Mouse (Mus musculus) midbrain, postnatal 0 days (tissue): ENCODE results near the gene Fat3. TPM values are rescaled to one million over a fixed set of nuclear protein-coding genes. Genes with fewer than 3 reads are reported as not detected.

Source experiments
- ATAC-seq: fragments of 200-750 bp; cut with Nextera tagmentation; 2 replicates; pipeline ENCODE4 v1.8.0; 2017; ENCODE audit warnings: moderate number of reproducible peaks, mild to moderate bottlenecking, moderate TSS enrichment, moderate library complexity; ENCODE audit not compliant: low FRiP score
- DNase-seq: peaks from one replicate; pipeline ENCODE4 v3.0.0-alpha.2; 2015; ENCODE audit warnings: low spot score
- H3K27ac ChIP-seq: fragments of 300-500 bp; sonication (generic); 2 replicates; pipeline ENCODE4 v1.5.1; 2014; ENCODE audit warnings: low read depth, mild to moderate bottlenecking, low read length, mixed read lengths
- H3K27me3 ChIP-seq: fragments of 300-500 bp; sonication (generic); 2 replicates; pipeline ENCODE4 v1.6.1; 2014; ENCODE audit warnings: low read length, control low read depth, mixed read lengths; ENCODE audit not compliant: insufficient read depth
- H3K36me3 ChIP-seq: fragments of 300-500 bp; sonication (generic); 2 replicates; pipeline ENCODE4 v1.6.1; 2014; ENCODE audit warnings: low read length, control low read depth, mixed read lengths; ENCODE audit not compliant: insufficient read depth
- H3K4me1 ChIP-seq: fragments of 300-500 bp; sonication (generic); 2 replicates; pipeline ENCODE4 v1.6.1; 2014; ENCODE audit warnings: mild to moderate bottlenecking, control low read depth, antibody characterized with exemption, low read length, mixed read lengths; ENCODE audit not compliant: insufficient read depth
- H3K4me2 ChIP-seq: fragments of 300-500 bp; sonication (generic); 2 replicates; pipeline ENCODE4 v1.6.1; 2014; ENCODE audit warnings: low read depth, mild to moderate bottlenecking, low read length, mixed read lengths; ENCODE audit not compliant: poor library complexity, severe bottlenecking
- H3K4me3 ChIP-seq: fragments of 300-500 bp; sonication (generic); 2 replicates; pipeline ENCODE4 v1.5.1; 2014; ENCODE audit warnings: low read depth, mild to moderate bottlenecking, low read length, moderate library complexity
- H3K9ac ChIP-seq: fragments of 300-500 bp; sonication (generic); replicated peaks from 2 replicates; pipeline ENCODE4 v1.6.1; 2014; ENCODE audit warnings: mild to moderate bottlenecking, low read length, moderate library complexity, mixed read lengths; ENCODE audit not compliant: poor library complexity, severe bottlenecking
- H3K9me3 ChIP-seq: fragments of 300-500 bp; sonication (generic); 2 replicates; pipeline ENCODE4 v1.6.1; 2016; ENCODE audit warnings: low read length, control low read depth
- CTCF ChIP-seq: IDR thresholded peaks from 2 replicates; pipeline ENCODE4 v1.5.1; 2016; ENCODE audit warnings: antibody characterized with exemption, mild to moderate bottlenecking
- WGBS: fragments of 180-500 bp; shearing (Covaris S2); extraction: QIAGEN DNeasy Blood & Tissue Kit; methylation state at CpG from one replicate; pipeline ENCODE4 v1.1.7; 2014; 5-methylcytosine and 5-hydroxymethylcytosine counted together
- polyA plus RNA-seq: library from polyadenylated mRNA; unstranded; fragments of >200 nt; fragmentation: Nextera tagmentation; extraction: Ambion mirVana; gene quantifications from 2 replicates; pipeline ENCODE4 v1.2.1, GENCODE M21; 2015
- total RNA-seq: library from RNA; depleted of rRNA; stranded (reverse); fragments of >200 nt; gene quantifications from 2 replicates; pipeline ENCODE4 v1.2.3, GENCODE M21; 2014

The Fat3 gene
- total and polyA plus RNA-seq, 2 experiments from 2014 or later: 7.6 to 63.7 TPM

- peak; percentile 25; the same call in 1 of the 2 replicates for ATAC-seq
- H3K4me2 ChIP-seq: no peak overlapping the region
- peaks cover 5% of the 10 kb centered on the region; the same call in 1 of the 2 replicates for H3K36me3 ChIP-seq
- TF ChIP-seq CTCF: 0 out of 2 replicates have a peak, but pooled peaks have one; percentile 12
- H3K27ac ChIP-seq: no peak overlapping the region
- no peak overlapping the region for H3K9ac ChIP-seq
- no peaks in the 10 kb centered on the region for H3K27me3 ChIP-seq
- H3K4me1 ChIP-seq: no peaks in the 10 kb centered on the region
- no peak for DNase-seq
- no peak overlapping the region for H3K4me3 ChIP-seq
- WGBS: 79% methylated on average over 28 of the region's 28 CpGs
- no peaks in the 10 kb centered on the region for H3K9me3 ChIP-seq
These were observed 563.1 kb downstream of the Fat3 start for GRCm38 (mm10) chr9:15937837-15938514.

DNA sequence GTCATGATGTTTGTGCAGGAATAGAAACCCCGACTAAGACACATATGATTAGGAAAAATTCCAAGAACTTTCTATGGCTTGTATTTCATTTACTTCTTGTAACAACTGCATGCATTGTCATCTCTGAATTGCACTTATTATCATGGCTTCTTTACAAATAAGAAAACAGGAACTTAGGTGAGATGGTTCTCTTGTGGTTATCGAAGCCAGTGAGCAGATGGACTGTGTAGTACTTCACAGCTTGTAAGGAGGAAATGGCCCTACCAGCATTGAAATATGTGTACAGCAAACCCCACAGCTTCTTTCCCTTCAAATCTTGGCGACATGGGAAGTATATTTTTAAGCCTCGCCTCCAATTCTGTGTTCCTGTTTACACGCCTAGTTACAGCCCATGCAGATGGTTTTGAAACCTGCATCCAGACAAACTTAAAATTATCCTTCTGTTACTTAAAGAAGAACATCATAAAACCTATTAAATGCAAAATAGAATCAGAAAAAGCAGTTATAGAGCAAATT lies 570.1 kb downstream of the Fat3 start:
- no peaks in the 10 kb centered on the region for H3K9me3 ChIP-seq
- no peaks in the 10 kb centered on the region for H3K4me1 ChIP-seq
- no peak for TF ChIP-seq CTCF
- ATAC-seq: no peak
- H3K4me2 ChIP-seq: no peak overlapping the region
- no peak overlapping the region for H3K4me3 ChIP-seq
- 91% methylated on average over 5 of the region's 5 CpGs for WGBS
- DNase-seq: no peak
- H3K36me3 ChIP-seq: no peaks in the 10 kb centered on the region
- H3K27ac ChIP-seq: no peak overlapping the region
- H3K27me3 ChIP-seq: no peaks in the 10 kb centered on the region
- H3K9ac ChIP-seq: no peak overlapping the region

DNA sequence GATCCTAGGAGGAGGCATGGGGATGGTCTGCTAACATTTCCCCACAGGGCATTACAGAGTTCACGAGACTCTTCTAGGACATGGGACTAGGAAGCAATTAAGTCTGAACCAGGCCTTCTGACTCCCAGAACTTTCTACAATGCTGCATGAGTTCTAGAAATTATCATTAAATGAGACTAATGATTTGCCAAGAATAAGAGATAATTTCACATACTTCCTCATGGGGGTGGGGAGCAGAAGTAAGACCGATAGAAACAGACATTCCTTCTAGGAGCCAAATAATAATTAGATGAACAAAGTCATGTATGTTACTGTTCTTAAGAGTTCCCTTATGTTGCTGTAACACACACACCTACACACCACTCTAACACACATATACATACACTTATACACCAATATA lies 572.8 kb downstream of the Fat3 start:
- H3K4me2 ChIP-seq: no peak overlapping the region
- 88% methylated on average over 2 of the region's 2 CpGs for WGBS
- no peaks in the 10 kb centered on the region for H3K36me3 ChIP-seq
- H3K4me3 ChIP-seq: no peak overlapping the region
- DNase-seq (no peak), ATAC-seq (no peak)
- no peaks in the 10 kb centered on the region for H3K4me1 ChIP-seq
- no peak overlapping the region for H3K27ac ChIP-seq
- H3K27me3 ChIP-seq: no peaks in the 10 kb centered on the region
- H3K9me3 ChIP-seq: no peaks in the 10 kb centered on the region
- H3K9ac ChIP-seq: no peak overlapping the region
- TF ChIP-seq CTCF: no peak

GRCm38 (mm10) chr9:15927378-15928083 lies 573.6 kb downstream of the Fat3 start:
- ATAC-seq (no peak), DNase-seq (no peak)
- no peaks in the 10 kb centered on the region for H3K4me1 ChIP-seq
- no peak overlapping the region for H3K27ac ChIP-seq
- no peak overlapping the region for H3K4me2 ChIP-seq
- no peak overlapping the region for H3K9ac ChIP-seq
- H3K27me3 ChIP-seq: no peaks in the 10 kb centered on the region
- H3K36me3 ChIP-seq: peaks cover 1% of the 10 kb centered on the region; the same call in 1 of the 2 replicates
- no peak for TF ChIP-seq CTCF
- 89% methylated on average over 5 of the region's 5 CpGs for WGBS
- H3K9me3 ChIP-seq: no peaks in the 10 kb centered on the region
- no peak overlapping the region for H3K4me3 ChIP-seq

- WGBS: 74% methylated on average over 5 of the region's 5 CpGs
- H3K4me3 ChIP-seq: no peak overlapping the region
- peaks cover 4% of the 10 kb centered on the region; the same call in 1 of the 2 replicates for H3K36me3 ChIP-seq
- no peak overlapping the region for H3K4me2 ChIP-seq
- H3K9me3 ChIP-seq: no peaks in the 10 kb centered on the region
- H3K4me1 ChIP-seq: no peaks in the 10 kb centered on the region
- H3K9ac ChIP-seq: no peak overlapping the region
- ATAC-seq (no peak), DNase-seq (no peak)
- no peak for TF ChIP-seq CTCF
- H3K27me3 ChIP-seq: no peaks in the 10 kb centered on the region
- no peak overlapping the region for H3K27ac ChIP-seq
These were observed 575.8 kb downstream of the Fat3 start for GRCm38 (mm10) chr9:15925237-15925636.

DNA sequence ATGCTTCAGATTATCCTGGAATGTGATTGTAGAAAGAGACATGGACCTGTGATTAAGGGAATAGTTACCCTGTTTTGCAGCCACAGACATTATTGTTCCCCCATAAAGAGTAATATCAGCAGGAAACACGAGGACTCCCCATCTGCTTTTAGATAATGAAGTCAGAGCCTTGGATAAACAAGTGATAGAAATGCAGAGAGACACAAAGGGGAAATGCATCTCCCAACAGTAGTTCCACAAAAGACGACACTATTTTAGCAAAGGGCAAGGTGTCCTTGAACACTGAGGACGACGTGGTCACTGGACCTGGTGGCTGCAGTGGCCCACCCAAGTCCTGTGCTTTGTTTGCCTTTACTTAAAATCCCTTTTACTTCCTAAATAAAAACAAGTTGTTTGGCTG lies 580.8 kb downstream of the Fat3 start:
- Histone ChIP-seq H3K36me3 (peaks cover 15% of the 10 kb centered on the region), H3K4me1 (no peaks in the 10 kb centered on the region), H3K9me3 (no peaks in the 10 kb centered on the region), H3K4me3 (no peak overlapping the region), H3K4me2 (no peak overlapping the region), H3K27ac (no peak overlapping the region), H3K9ac (no peak overlapping the region), H3K27me3 (no peaks in the 10 kb centered on the region)
- ATAC-seq (no peak), DNase-seq (no peak)
- 72% methylated on average over 4 of the region's 4 CpGs for WGBS
- TF ChIP-seq CTCF: no peak
